Mouse (Mus musculus) heart, embryonic 11.5 days (tissue): Measurements from ENCODE around the gene Mybphl. TPM values are rescaled to one million over a fixed set of nuclear protein-coding genes. Genes with fewer than 3 reads are reported as not detected.

Experiments used
- ATAC-seq: fragments of 200-750 bp; cut with Nextera tagmentation; replicated peaks from 2 replicates; pipeline ENCODE4 v1.8.0; 2017; ENCODE audit warnings: moderate library complexity; ENCODE audit not compliant: insufficient number of reproducible peaks, low FRiP score, low TSS enrichment
- H3K27ac ChIP-seq: fragments of 300-500 bp; sonication (generic); 2 replicates; pipeline ENCODE4 v1.5.1; 2014; ENCODE audit warnings: mild to moderate bottlenecking, low read depth, low read length
- H3K27me3 ChIP-seq: fragments of 300-500 bp; sonication (generic); 2 replicates; pipeline ENCODE4 v1.6.1; 2014; ENCODE audit warnings: mild to moderate bottlenecking, low read length, mixed read lengths; ENCODE audit not compliant: control insufficient read depth, insufficient read depth
- H3K36me3 ChIP-seq: fragments of 300-500 bp; sonication (generic); 2 replicates; pipeline ENCODE4 v1.6.1; 2014; ENCODE audit warnings: mild to moderate bottlenecking, low read length, moderate library complexity, mixed read lengths; ENCODE audit not compliant: control insufficient read depth, insufficient read depth
- H3K4me1 ChIP-seq: fragments of 300-500 bp; sonication (generic); 2 replicates; pipeline ENCODE4 v1.6.1; 2014; ENCODE audit warnings: low read length; ENCODE audit not compliant: control insufficient read depth, insufficient read depth
- H3K4me2 ChIP-seq: fragments of 300-500 bp; sonication (generic); 2 replicates; pipeline ENCODE4 v1.6.1; 2014; ENCODE audit warnings: mild to moderate bottlenecking, moderate library complexity
- H3K4me3 ChIP-seq: fragments of 300-500 bp; sonication (generic); 2 replicates; pipeline ENCODE4 v1.5.1; 2014; ENCODE audit warnings: low read depth, low read length
- H3K9ac ChIP-seq: fragments of 300-500 bp; sonication (generic); 2 replicates; pipeline ENCODE4 v1.6.1; 2014; ENCODE audit warnings: mild to moderate bottlenecking, low read depth, low read length, moderate library complexity
- H3K9me3 ChIP-seq: fragments of 300-500 bp; sonication (generic); replicated peaks from 2 replicates; pipeline ENCODE4 v1.6.1; 2016; ENCODE audit warnings: low read length; ENCODE audit not compliant: control insufficient read depth
- WGBS: fragments of 180-500 bp; shearing (Covaris S2); extraction: QIAGEN DNeasy Blood & Tissue Kit; methylation state at CpG from one replicate; pipeline ENCODE4 v1.1.7; 2014; ENCODE audit not compliant: insufficient replicate concordance; 5-methylcytosine and 5-hydroxymethylcytosine counted together
- polyA plus RNA-seq: library from polyadenylated mRNA; unstranded; fragments of >200 nt; fragmentation: Nextera tagmentation; extraction: Ambion mirVana; gene quantifications from 2 replicates; pipeline ENCODE4 v1.2.1, GENCODE M21; 2014

Mybphl gene
- polyA plus RNA-seq, 1 experiment from 2014 or later = 70.4 TPM

- no peak for ATAC-seq
- 44% methylated on average over 9 of the region's 9 CpGs for WGBS
These were observed 36.3 kb upstream of the Mybphl start for GRCm38 (mm10) chr3:108328441-108328841.

GRCm38 (mm10) chr3:108330812-108331211 lies 33.9 kb upstream of the Mybphl start:
- H3K9ac ChIP-seq = no peak overlapping the region
- H3K4me3 ChIP-seq = no peak overlapping the region
- H3K36me3 ChIP-seq = peaks cover 18% of the 10 kb centered on the region
- H3K4me1 ChIP-seq = peaks cover 8% of the 10 kb centered on the region; the same call in 1 of the 2 replicates
- no peaks in the 10 kb centered on the region for H3K9me3 ChIP-seq
- H3K27me3 ChIP-seq = no peaks in the 10 kb centered on the region
- WGBS = 81% methylated on average over 6 of the region's 6 CpGs
- H3K27ac ChIP-seq = no peak overlapping the region
- ATAC-seq = no peak
- no peak overlapping the region for H3K4me2 ChIP-seq

More at GRCm38 (mm10) chr3:108328441-108328841, 36.3 kb upstream of the Mybphl start:
- H3K36me3 ChIP-seq = peaks cover 11% of the 10 kb centered on the region
- no peak overlapping the region for H3K4me2 ChIP-seq
- H3K4me3 ChIP-seq = no peak overlapping the region
- H3K9me3 ChIP-seq = no peaks in the 10 kb centered on the region
- H3K27ac ChIP-seq = peak overlapping the region; percentile 70
- peaks cover 14% of the 10 kb centered on the region for H3K4me1 ChIP-seq
- peak overlapping the region; percentile 24; the same call in 1 of the 2 replicates for H3K9ac ChIP-seq
- H3K27me3 ChIP-seq = no peaks in the 10 kb centered on the region

GRCm38 (mm10) chr3:108336878-108337277 lies 27.8 kb upstream of the Mybphl start:
- no peaks in the 10 kb centered on the region for H3K4me1 ChIP-seq
- H3K9ac ChIP-seq = no peak overlapping the region
- no peak overlapping the region for H3K27ac ChIP-seq
- 89% methylated on average over 5 of the region's 5 CpGs for WGBS
- H3K4me2 ChIP-seq = no peak overlapping the region
- no peaks in the 10 kb centered on the region for H3K9me3 ChIP-seq
- H3K4me3 ChIP-seq = no peak overlapping the region
- H3K27me3 ChIP-seq = no peaks in the 10 kb centered on the region
- no peak for ATAC-seq
- peaks cover 44% of the 10 kb centered on the region for H3K36me3 ChIP-seq

GRCm38 (mm10) chr3:108341040-108341439 lies 23.7 kb upstream of the Mybphl start:
- Histone ChIP-seq H3K4me1 (no peaks in the 10 kb centered on the region), H3K27ac (no peak overlapping the region), H3K4me3 (no peak overlapping the region), H3K9ac (no peak overlapping the region), H3K4me2 (no peak overlapping the region), H3K36me3 (peaks cover 34% of the 10 kb centered on the region), H3K9me3 (no peaks in the 10 kb centered on the region), H3K27me3 (no peaks in the 10 kb centered on the region)
- no peak for ATAC-seq
- 73% methylated on average over 2 of the region's 2 CpGs for WGBS

GRCm38 (mm10) chr3:108342185-108342584 lies 22.5 kb upstream of the Mybphl start:
- Histone ChIP-seq H3K27me3 (no peaks in the 10 kb centered on the region), H3K27ac (no peak overlapping the region), H3K9me3 (no peaks in the 10 kb centered on the region), H3K9ac (no peak overlapping the region), H3K4me2 (no peak overlapping the region), H3K4me3 (no peak overlapping the region), H3K4me1 (no peaks in the 10 kb centered on the region), H3K36me3 (peaks cover 38% of the 10 kb centered on the region)
- WGBS = 66% methylated on average over 7 of the region's 7 CpGs
- ATAC-seq = no peak

- Histone ChIP-seq H3K4me1 (peaks cover 5% of the 10 kb centered on the region; the same call in 1 of the 2 replicates), H3K9ac (no peak overlapping the region), H3K27ac (no peak overlapping the region), H3K4me2 (no peak overlapping the region), H3K4me3 (no peak overlapping the region), H3K36me3 (peaks cover 30% of the 10 kb centered on the region), H3K27me3 (no peaks in the 10 kb centered on the region), H3K9me3 (no peaks in the 10 kb centered on the region)
- WGBS = 82% methylated on average over 7 of the region's 7 CpGs
- no peak for ATAC-seq
These were observed 18.9 kb upstream of the Mybphl start for GRCm38 (mm10) chr3:108345855-108346254.

- H3K27ac ChIP-seq = no peak overlapping the region
- no peak overlapping the region for H3K4me2 ChIP-seq
- no peaks in the 10 kb centered on the region for H3K9me3 ChIP-seq
- 63% methylated on average over 9 of the region's 9 CpGs for WGBS
- H3K4me3 ChIP-seq = no peak overlapping the region
- H3K27me3 ChIP-seq = no peaks in the 10 kb centered on the region
- 0 out of 2 replicates have a peak overlapping the region, but pooled peaks have one; percentile 5 for H3K9ac ChIP-seq
- no peak for ATAC-seq
- H3K36me3 ChIP-seq = peaks cover 30% of the 10 kb centered on the region
- H3K4me1 ChIP-seq = peaks cover 5% of the 10 kb centered on the region; the same call in 1 of the 2 replicates
These were observed 16.3 kb upstream of the Mybphl start for GRCm38 (mm10) chr3:108348376-108348775.

GRCm38 (mm10) chr3:108355245-108355644 lies 9.5 kb upstream of the Mybphl start:
- ATAC-seq = no peak
- Histone ChIP-seq H3K9ac (no peak overlapping the region), H3K4me3 (no peak overlapping the region), H3K4me2 (no peak overlapping the region), H3K27ac (no peak overlapping the region), H3K4me1 (0 out of 2 replicates have a peak, but pooled peaks cover under 1% of the 10 kb centered on the region), H3K36me3 (peaks cover 25% of the 10 kb centered on the region), H3K9me3 (no peaks in the 10 kb centered on the region), H3K27me3 (no peaks in the 10 kb centered on the region)
- WGBS = 84% methylated on average over 3 of the region's 3 CpGs

- H3K27ac ChIP-seq = no peak overlapping the region
- peaks cover 9% of the 10 kb centered on the region for H3K4me1 ChIP-seq
- no peak overlapping the region for H3K4me3 ChIP-seq
- no peaks in the 10 kb centered on the region for H3K27me3 ChIP-seq
- no peak for ATAC-seq
- H3K9me3 ChIP-seq = no peaks in the 10 kb centered on the region
- WGBS = 83% methylated on average over 10 of the region's 10 CpGs
- no peak overlapping the region for H3K9ac ChIP-seq
- H3K36me3 ChIP-seq = peaks cover 21% of the 10 kb centered on the region
- no peak overlapping the region for H3K4me2 ChIP-seq
These were observed 7.7 kb upstream of the Mybphl start for GRCm38 (mm10) chr3:108357051-108357450.
